Mouse (Mus musculus): ENCODE data around the gene Mdm2. TPM values are rescaled to one million over a fixed set of nuclear protein-coding genes. Genes with fewer than 3 reads are reported as not detected.

Mdm2 gene
- 39.2 TPM for polyA plus RNA-seq (2014; fragmentation: Illumina TruSeq; extraction: RNeasy Lipid Tissue Mini Kit (QIAGEN cat#74804); ENCODE audit: low read depth, low replicate concordance)

DNA sequence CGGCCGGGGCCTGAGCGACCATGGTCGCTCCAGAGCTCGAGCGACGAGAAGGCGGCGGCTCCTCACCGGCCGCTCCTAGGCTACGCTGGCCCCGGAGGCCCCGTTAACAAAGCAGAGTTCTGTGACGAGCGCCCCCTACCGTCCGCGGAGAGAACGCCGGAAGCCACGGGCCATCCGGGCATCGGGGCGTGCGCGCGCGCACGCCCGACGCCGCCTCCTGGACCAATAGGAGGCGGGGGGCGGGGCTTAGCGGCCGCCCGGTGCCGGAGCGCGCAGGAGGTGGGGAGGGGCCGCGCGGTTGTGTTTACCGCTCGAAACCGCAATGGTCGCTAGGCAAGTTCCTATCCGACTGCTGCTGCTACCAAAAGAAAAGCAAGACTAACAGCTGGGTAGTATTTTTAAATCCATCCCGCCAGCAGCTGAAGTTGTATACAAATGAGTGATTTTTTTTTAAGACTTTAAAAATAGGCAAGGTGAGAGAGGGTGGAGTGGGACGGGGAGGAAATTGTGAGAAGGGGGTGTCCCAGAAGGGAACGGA, at the start of gene Mdm2:
Mdm2 (minus strand) TSS at position 155 of the 538 bp plus-strand sequence.

DNA sequence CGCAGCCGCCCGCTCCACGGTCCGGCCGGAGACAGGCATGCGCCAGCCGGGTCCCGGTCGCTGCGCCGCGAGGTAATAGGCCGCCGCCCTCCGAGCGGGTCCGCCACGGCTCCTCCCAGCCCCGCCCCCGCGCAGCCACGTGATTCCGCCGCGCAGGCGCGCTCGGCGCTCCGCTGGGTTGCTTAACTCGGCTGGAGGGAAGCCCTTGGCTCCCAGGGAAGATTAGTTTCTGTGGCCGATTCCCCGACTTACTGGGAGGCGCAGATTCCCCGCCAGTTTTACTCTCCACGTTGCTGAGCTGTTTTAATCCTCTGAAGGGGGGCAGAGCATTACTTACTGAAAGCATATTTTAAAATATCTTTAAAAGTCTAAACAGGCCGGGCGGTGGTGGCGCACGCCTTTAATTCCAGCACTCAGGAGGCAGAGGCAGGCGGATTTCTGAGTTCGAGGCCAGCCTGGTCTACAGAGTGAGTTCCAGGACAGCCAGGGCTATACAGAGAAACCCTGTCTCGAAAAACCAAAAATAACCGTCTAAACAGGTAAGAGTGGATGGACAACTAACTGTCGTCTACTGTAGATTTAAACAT, 35.8 kb upstream of the Mdm2 start, which contains the start of gene Slc35e3:
Slc35e3 (minus strand) TSS at position 69 of the 587 bp plus-strand sequence.

Other genes starting within 250 kb of the Mdm2 start
- gene Cpm, start 81.3 kb downstream of the Mdm2 start, polyA plus RNA-seq (2014; fragmentation: Illumina TruSeq; extraction: RNeasy Lipid Tissue Mini Kit (QIAGEN cat#74804); ENCODE audit: low read depth, low replicate concordance), result 6.8 TPM
- 8.9 TPM for gene Slc35e3, start 35.6 kb upstream of the Mdm2 start, polyA plus RNA-seq (2014; fragmentation: Illumina TruSeq; extraction: RNeasy Lipid Tissue Mini Kit (QIAGEN cat#74804); ENCODE audit: low read depth, low replicate concordance)
- gene Nup107, start 81.9 kb upstream of the Mdm2 start, polyA plus RNA-seq (2014; fragmentation: Illumina TruSeq; extraction: RNeasy Lipid Tissue Mini Kit (QIAGEN cat#74804); ENCODE audit: low read depth, low replicate concordance), result 10.5 TPM
- 87.8 TPM for gene Rap1b, start 135.3 kb upstream of the Mdm2 start, polyA plus RNA-seq (2014; fragmentation: Illumina TruSeq; extraction: RNeasy Lipid Tissue Mini Kit (QIAGEN cat#74804); ENCODE audit: low read depth, low replicate concordance)